Mouse (Mus musculus) mouse trophoblast stem cell (cell line): ENCODE data around the gene Uggt1.

Experiments used
- in situ Hi-C, 2 experiments: fragments of 300-500 bp; cut with MseI, MboI; formaldehyde crosslinking; loops; 2 replicates in 1 of 2; 3 replicates in 1 of 2; pipeline ENCODE4 v1.15.1; 2025

The Uggt1 gene

GRCm38 (mm10) chr1:36244058-36244827, at the start of gene Uggt1:
TSS of gene Uggt1 (minus strand) at chr1:36244720.
- in situ Hi-C loops: no loop called here

- in situ Hi-C loops: no loop called here
These were observed 49.0 kb upstream of the Uggt1 start for GRCm38 (mm10) chr1:36293470-36293869.

GRCm38 (mm10) chr1:36281849-36282248, 37.3 kb upstream of the Uggt1 start:
- in situ Hi-C loops: no loop called here

- in situ Hi-C loops: no loop called here
These were observed 36.4 kb upstream of the Uggt1 start for GRCm38 (mm10) chr1:36280938-36281337.

GRCm38 (mm10) chr1:36279202-36279601, 34.7 kb upstream of the Uggt1 start:
- in situ Hi-C loops: no loop called here

- in situ Hi-C loops: no loop called here
These were observed 32.9 kb upstream of the Uggt1 start for GRCm38 (mm10) chr1:36277267-36278060.

- in situ Hi-C loops: no loop called here
These were observed 31.3 kb upstream of the Uggt1 start for GRCm38 (mm10) chr1:36275635-36276389.

- in situ Hi-C loops: no loop called here
These were observed 29.9 kb upstream of the Uggt1 start, which contains the start of gene Neurl3 for GRCm38 (mm10) chr1:36274455-36274854. TSS of gene Neurl3 (minus strand) at chr1:36274679.

- in situ Hi-C loops: no loop called here
These were observed 28.8 kb upstream of the Uggt1 start for GRCm38 (mm10) chr1:36273288-36273687.

GRCm38 (mm10) chr1:36272546-36272945, 28.0 kb upstream of the Uggt1 start:
- in situ Hi-C loops: no loop called here

GRCm38 (mm10) chr1:36271516-36272230, 27.2 kb upstream of the Uggt1 start:
- in situ Hi-C loops: no loop called here

- in situ Hi-C loops: no loop called here
These were observed 26.1 kb upstream of the Uggt1 start for GRCm38 (mm10) chr1:36270666-36271065.

GRCm38 (mm10) chr1:36269121-36269795, 24.7 kb upstream of the Uggt1 start:
- in situ Hi-C loops: no loop called here

GRCm38 (mm10) chr1:36267595-36267994, 23.1 kb upstream of the Uggt1 start:
- in situ Hi-C loops: no loop called here

- in situ Hi-C loops: no loop called here
These were observed 21.8 kb upstream of the Uggt1 start for GRCm38 (mm10) chr1:36266293-36266692.

GRCm38 (mm10) chr1:36263833-36264488, 19.4 kb upstream of the Uggt1 start:
- in situ Hi-C loops: no loop called here

GRCm38 (mm10) chr1:36261708-36262504, 17.4 kb upstream of the Uggt1 start:
- in situ Hi-C loops: no loop called here

- in situ Hi-C loops: no loop called here
These were observed 15.9 kb upstream of the Uggt1 start for GRCm38 (mm10) chr1:36260418-36260817.

- in situ Hi-C loops: no loop called here
These were observed 14.8 kb upstream of the Uggt1 start for GRCm38 (mm10) chr1:36259281-36259680.
